Mouse (Mus musculus): ENCODE data around the gene Numbl.

The Numbl gene

GRCm38 (mm10) chr7:27295956-27296355 lies 37.7 kb downstream of the Numbl start:
- DNase-seq (ENCODE audit: low read depth, low spot score) = no peak

GRCm38 (mm10) chr7:27296518-27296917 lies 38.3 kb downstream of the Numbl start:
- no peak for DNase-seq (ENCODE audit: low read depth, low spot score)

- DNase-seq (ENCODE audit: low read depth, low spot score) = no peak
These were observed 39.9 kb downstream of the Numbl start for GRCm38 (mm10) chr7:27298033-27298610.

- no peak for DNase-seq (ENCODE audit: low read depth, low spot score)
These were observed 40.6 kb downstream of the Numbl start for GRCm38 (mm10) chr7:27298816-27299215.

- no peak for DNase-seq (ENCODE audit: low read depth, low spot score)
These were observed 42.1 kb downstream of the Numbl start for GRCm38 (mm10) chr7:27300351-27300750.

- DNase-seq (ENCODE audit: low read depth, low spot score) = no peak
These were observed 42.6 kb downstream of the Numbl start for GRCm38 (mm10) chr7:27300801-27301200.

- DNase-seq (ENCODE audit: low read depth, low spot score) = no peak
These were observed 43.9 kb downstream of the Numbl start for GRCm38 (mm10) chr7:27302172-27302571.

GRCm38 (mm10) chr7:27305091-27305730 lies 47.0 kb downstream of the Numbl start:
- no peak for DNase-seq (ENCODE audit: low read depth, low spot score)

- DNase-seq (ENCODE audit: low read depth, low spot score) = no peak
These were observed 48.2 kb downstream of the Numbl start for GRCm38 (mm10) chr7:27306161-27307160.

GRCm38 (mm10) chr7:27307551-27307950 lies 49.3 kb downstream of the Numbl start:
- no peak for DNase-seq (ENCODE audit: low read depth, low spot score)

GRCm38 (mm10) chr7:27308821-27309549 lies 50.8 kb downstream of the Numbl start:
- DNase-seq (ENCODE audit: low read depth, low spot score) = no peak

- DNase-seq (ENCODE audit: low read depth, low spot score) = no peak
These were observed 51.6 kb downstream of the Numbl start for GRCm38 (mm10) chr7:27309832-27310231.

GRCm38 (mm10) chr7:27310306-27310705 lies 52.1 kb downstream of the Numbl start:
- no peak for DNase-seq (ENCODE audit: low read depth, low spot score)

- DNase-seq (ENCODE audit: low read depth, low spot score) = no peak
These were observed 52.8 kb downstream of the Numbl start for GRCm38 (mm10) chr7:27310996-27311535.

GRCm38 (mm10) chr7:27311651-27312284 lies 53.5 kb downstream of the Numbl start:
- DNase-seq (ENCODE audit: low read depth, low spot score) = no peak

GRCm38 (mm10) chr7:27314393-27314792 lies 56.2 kb downstream of the Numbl start:
- DNase-seq (ENCODE audit: low read depth, low spot score) = no peak

GRCm38 (mm10) chr7:27315958-27316357 lies 57.7 kb downstream of the Numbl start:
- no peak for DNase-seq (ENCODE audit: low read depth, low spot score)

- DNase-seq (ENCODE audit: low read depth, low spot score) = no peak
These were observed 61.2 kb downstream of the Numbl start for GRCm38 (mm10) chr7:27319411-27319810.

GRCm38 (mm10) chr7:27322291-27322690 lies 64.1 kb downstream of the Numbl start:
- no peak for DNase-seq (ENCODE audit: low read depth, low spot score)

- no peak for DNase-seq (ENCODE audit: low read depth, low spot score)
These were observed 64.8 kb downstream of the Numbl start for GRCm38 (mm10) chr7:27323001-27323400.

GRCm38 (mm10) chr7:27324161-27324560 lies 65.9 kb downstream of the Numbl start:
- DNase-seq (ENCODE audit: low read depth, low spot score) = no peak
